Mouse (Mus musculus) kidney, adult 2 months (tissue): Measurements from ENCODE around the gene Armc5. TPM values are rescaled to one million over a fixed set of nuclear protein-coding genes. Genes with fewer than 3 reads are reported as not detected.
A peak's percentile ranks its signal among the peaks of the same experiment; 100 is the strongest.

Source experiments
- DNase-seq: peaks from one replicate; pipeline ENCODE4 v3.0.0; 2021
- H3K27ac ChIP-seq: fragments of 200-500 bp; 2 replicates; pipeline ENCODE4 v1.5.1; 2012; ENCODE audit warnings: low read depth, low read length, control low read depth, inconsistent platforms; ENCODE audit not compliant: insufficient read depth
- H3K27me3 ChIP-seq: fragments of 200-500 bp; replicated peaks from 2 replicates; pipeline ENCODE4 v1.6.1; 2012; ENCODE audit warnings: mild to moderate bottlenecking, moderate library complexity, low read length, inconsistent platforms; ENCODE audit not compliant: control insufficient read depth, insufficient read depth
- H3K36me3 ChIP-seq: fragments of 200-500 bp; 2 replicates; pipeline ENCODE4 v1.6.1; 2012; ENCODE audit warnings: mild to moderate bottlenecking, moderate library complexity, low read length, inconsistent platforms; ENCODE audit not compliant: control insufficient read depth, insufficient read depth
- H3K4me1 ChIP-seq: fragments of 200-500 bp; 2 replicates; pipeline ENCODE4 v1.6.1; 2011; ENCODE audit warnings: low read length; ENCODE audit not compliant: control insufficient read depth, insufficient read depth
- H3K4me3 ChIP-seq: fragments of 200-500 bp; 2 replicates; pipeline ENCODE4 v1.5.1; 2011; ENCODE audit warnings: mild to moderate bottlenecking, low read depth, low read length, control low read depth; ENCODE audit not compliant: insufficient read depth
- CTCF ChIP-seq: fragments of 200-500 bp; conservative IDR thresholded peaks from 2 replicates; pipeline ENCODE4 v1.5.1; 2011; ENCODE audit warnings: low read depth, mild to moderate bottlenecking, control low read depth, low read length, moderate library complexity, mixed read lengths; ENCODE audit not compliant: insufficient read depth, insufficient read length
- POLR2A ChIP-seq: fragments of 200-500 bp; IDR thresholded peaks from one replicate; pipeline ENCODE4 v1.6.1; 2011; ENCODE audit warnings: low read depth, low read length, control low read depth
- WGBS: fragments of 180-500 bp; shearing (Covaris S2); methylation state at CpG from one replicate; pipeline ENCODE4 v1.1.7; 2018; 5-methylcytosine and 5-hydroxymethylcytosine counted together
- polyA plus RNA-seq: library from polyadenylated mRNA; depleted of rRNA; stranded (reverse); fragments of >200 nt; gene quantifications from 2 replicates; pipeline ENCODE4 v1.2.3, GENCODE M21; 2012; rRNA removed

Armc5 gene
- polyA plus RNA-seq, result 27.9 and 35.1 TPM in 2 replicates

DNA sequence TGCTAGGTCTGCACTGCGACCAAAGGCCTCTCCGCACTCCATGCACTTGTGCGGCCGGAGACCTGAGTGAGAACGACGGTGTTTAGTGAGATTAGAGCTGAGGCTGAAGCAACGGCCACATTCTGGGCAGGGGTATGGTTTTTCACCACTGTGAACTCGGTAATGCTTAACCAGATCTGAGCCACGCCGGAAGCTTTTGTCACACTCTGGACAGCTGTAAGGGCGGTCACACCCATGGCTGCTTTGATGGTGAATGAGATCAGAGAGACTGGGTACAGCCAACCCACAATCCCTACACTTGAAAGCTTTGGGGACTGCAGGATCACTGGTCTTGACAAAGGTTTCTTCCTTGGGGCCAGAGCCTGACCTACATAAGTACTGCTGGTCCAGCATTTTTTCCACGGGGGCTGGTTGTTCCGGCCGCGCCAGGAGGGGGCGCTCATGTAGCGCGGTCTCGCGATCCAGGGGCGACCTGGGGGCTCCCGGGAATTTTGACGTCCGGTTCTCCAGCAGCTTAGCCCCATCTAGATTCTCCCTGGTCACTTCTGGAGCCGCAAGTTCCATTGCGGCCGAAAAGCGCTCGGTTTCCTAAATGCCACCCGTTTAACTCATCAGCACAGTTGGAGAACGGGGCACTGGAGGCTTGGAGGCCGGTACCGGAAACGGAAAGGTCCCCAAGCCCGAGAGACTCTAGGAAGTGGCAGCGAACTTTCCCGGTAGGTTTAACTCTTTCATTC is at the start of gene Armc5:
Gene Armc5 (plus strand): TSS at position 487 of the 737 bp plus-strand sequence.
- Histone ChIP-seq H3K27me3 (no peaks in the 10 kb centered on the region), H3K4me3 (peak within 1 kb of the TSS; percentile 86), H3K36me3 (no peaks in the 10 kb centered on the region), H3K27ac (peak within 1 kb of the TSS; percentile 98), H3K4me1 (peaks cover 12% of the 10 kb centered on the region; the same call in 1 of the 2 replicates)
- WGBS, result 15% methylated on average over 37 of the region's 37 CpGs
- TF ChIP-seq POLR2A (no peak), CTCF (peak; percentile 60)
- DNase-seq, result peak; percentile 91

DNA sequence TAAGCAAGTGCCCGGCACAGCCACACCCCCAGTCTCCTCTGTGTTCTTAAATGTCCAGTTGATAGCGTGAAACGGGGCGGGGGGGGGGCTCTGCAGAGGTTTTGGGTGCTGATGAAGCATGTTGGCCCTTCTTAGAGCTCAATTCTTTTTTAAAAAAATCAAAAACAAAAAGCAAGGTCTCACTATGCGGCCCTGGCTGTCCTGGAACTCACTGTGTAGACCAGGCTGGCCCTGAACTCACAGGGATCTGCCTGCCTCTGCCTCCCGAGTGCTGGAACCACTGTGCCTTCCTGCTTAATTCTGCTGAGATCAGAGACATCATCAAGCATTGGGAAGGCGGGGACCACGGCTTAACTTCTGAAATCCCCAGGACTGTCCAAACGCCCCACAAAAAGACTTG is 35.5 kb upstream of the Armc5 start:
- H3K27ac ChIP-seq, result no peak overlapping the region
- no peak overlapping the region for H3K4me3 ChIP-seq
- DNase-seq, result no peak
- WGBS, result 89% methylated on average over 9 of the region's 9 CpGs
- no peaks in the 10 kb centered on the region; the same call in 1 of the 2 replicates for H3K27me3 ChIP-seq
- no peaks in the 10 kb centered on the region for H3K36me3 ChIP-seq
- TF ChIP-seq POLR2A (no peak), CTCF (no peak)
- no peaks in the 10 kb centered on the region for H3K4me1 ChIP-seq

DNA sequence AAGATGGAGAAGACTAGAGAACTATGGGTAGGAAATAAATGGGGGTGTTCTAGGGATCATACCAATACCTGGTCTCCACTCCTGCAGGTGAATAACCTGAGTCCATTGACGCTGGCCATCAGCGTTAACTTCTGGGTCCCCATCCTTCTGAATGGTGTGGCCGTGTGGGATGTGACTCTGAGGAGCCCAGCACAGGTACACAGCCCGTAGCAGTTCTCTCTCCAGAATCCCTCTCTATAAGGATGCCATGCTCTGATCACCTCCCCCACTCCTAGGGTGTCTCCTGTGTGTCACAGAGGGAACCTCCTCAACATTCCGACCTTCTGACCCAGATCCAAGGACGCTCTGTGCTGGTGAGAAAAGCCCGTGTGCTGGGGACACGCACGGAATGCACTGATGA is 34.1 kb upstream of the Armc5 start:
- Histone ChIP-seq H3K4me3 (no peak overlapping the region), H3K4me1 (no peaks in the 10 kb centered on the region), H3K27me3 (no peaks in the 10 kb centered on the region; the same call in 1 of the 2 replicates), H3K36me3 (no peaks in the 10 kb centered on the region), H3K27ac (no peak overlapping the region)
- 69% methylated on average over 9 of the region's 9 CpGs for WGBS
- no peak for TF ChIP-seq CTCF
- no peak for TF ChIP-seq POLR2A
- no peak for DNase-seq

DNA sequence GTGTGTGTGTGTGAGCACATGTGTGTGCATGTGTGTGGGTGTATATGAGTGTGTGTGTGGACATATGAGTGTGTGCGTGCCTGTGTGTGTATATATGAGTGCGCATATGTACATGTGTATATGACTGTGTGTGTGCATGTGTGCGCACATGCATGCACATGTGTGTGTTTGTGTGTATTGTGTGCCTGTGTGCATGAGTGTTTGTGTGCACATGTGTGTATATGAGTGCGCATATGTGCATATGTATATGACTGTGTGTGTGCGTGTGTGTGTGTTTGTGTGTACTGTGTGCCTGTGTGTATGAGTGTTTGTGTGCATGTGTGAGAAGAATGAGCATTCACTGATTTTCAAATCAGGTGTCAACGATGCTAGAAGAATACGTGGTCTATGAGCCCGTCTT is 33.0 kb upstream of the Armc5 start:
- Histone ChIP-seq H3K36me3 (no peaks in the 10 kb centered on the region), H3K27ac (no peak overlapping the region), H3K4me3 (no peak overlapping the region), H3K4me1 (no peaks in the 10 kb centered on the region), H3K27me3 (no peaks in the 10 kb centered on the region; the same call in 1 of the 2 replicates)
- TF ChIP-seq CTCF, result no peak
- 90% methylated on average over 8 of the region's 8 CpGs for WGBS
- DNase-seq, result no peak

DNA sequence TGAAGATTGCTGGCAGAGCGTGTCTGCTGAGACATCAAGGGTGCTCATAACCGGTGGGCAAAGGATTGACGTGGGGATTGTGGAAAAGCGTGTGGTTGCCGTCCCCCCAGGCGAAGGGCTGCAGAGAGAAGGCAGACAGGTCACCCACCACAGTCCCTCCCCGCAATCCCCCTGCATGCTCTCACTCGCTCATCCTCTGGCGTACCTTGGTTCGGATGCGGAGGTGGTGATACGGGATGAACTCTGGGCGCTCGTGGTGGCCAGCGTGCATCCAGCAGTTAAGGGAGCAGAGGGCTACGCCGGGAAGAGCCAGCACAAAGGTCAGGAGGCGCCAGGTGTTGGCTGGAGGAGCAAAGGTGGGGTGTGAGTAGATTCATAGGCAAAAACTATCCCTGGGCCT is 31.4 kb upstream of the Armc5 start:
- Histone ChIP-seq H3K4me3 (no peak overlapping the region), H3K4me1 (no peaks in the 10 kb centered on the region; the same call in 1 of the 2 replicates), H3K27me3 (no peaks in the 10 kb centered on the region; the same call in 1 of the 2 replicates), H3K36me3 (no peaks in the 10 kb centered on the region), H3K27ac (no peak overlapping the region)
- DNase-seq, result no peak
- 78% methylated on average over 18 of the region's 18 CpGs for WGBS
- TF ChIP-seq CTCF (no peak), POLR2A (no peak)

DNA sequence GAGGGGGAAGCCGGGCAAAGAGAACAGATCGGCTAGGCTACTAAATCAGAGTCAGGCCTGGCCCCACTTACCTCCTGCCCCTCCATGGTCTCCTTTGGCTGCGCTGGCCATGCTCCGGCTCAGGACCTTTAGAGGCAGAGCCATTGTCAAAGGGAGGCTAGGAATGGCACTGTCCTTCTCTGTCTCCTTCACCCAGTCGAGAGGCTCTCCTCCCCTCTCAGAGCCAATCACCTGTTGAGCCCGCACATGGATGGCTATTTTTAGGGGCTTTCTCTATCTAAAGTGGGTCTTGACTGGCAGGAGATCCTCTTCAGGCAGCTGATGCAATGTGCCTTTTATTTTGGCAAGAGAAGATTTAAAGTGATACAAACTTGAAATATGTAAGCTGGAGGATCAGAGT is 31.0 kb upstream of the Armc5 start, which contains the start of gene Cox6a2:
Gene Cox6a2 (minus strand): TSS at position 236 of the 400 bp plus-strand sequence.
- no peak for TF ChIP-seq CTCF
- no peak for TF ChIP-seq POLR2A
- no peak for DNase-seq

DNA sequence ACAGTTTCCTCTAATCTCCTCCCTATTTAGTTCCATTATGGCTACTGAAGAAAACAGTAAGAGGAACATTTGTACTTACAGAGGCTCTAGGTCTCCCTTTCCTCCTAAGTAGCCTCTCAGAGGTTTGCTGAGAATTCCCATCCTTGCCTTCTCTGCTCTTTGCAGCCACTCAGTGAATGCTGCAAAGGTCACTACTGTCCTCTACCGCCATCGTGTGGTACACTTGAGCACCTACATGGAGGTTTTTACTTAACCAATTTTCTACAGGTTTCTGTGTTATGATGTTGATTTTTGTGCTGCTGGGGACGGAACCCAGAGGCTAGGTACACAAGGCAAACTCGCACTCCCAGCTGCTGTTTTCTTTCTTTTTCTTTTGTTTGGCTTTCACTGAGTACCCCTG is 29.0 kb upstream of the Armc5 start:
- no peaks in the 10 kb centered on the region for H3K36me3 ChIP-seq
- no peak overlapping the region for H3K4me3 ChIP-seq
- no peaks in the 10 kb centered on the region; the same call in 1 of the 2 replicates for H3K27me3 ChIP-seq
- WGBS, result 5% methylated on average over 4 of the region's 4 CpGs
- H3K27ac ChIP-seq, result no peak overlapping the region
- TF ChIP-seq CTCF (peak; percentile 86), POLR2A (no peak)
- peak; percentile 63 for DNase-seq
- H3K4me1 ChIP-seq, result no peaks in the 10 kb centered on the region; the same call in 1 of the 2 replicates

More for the DNA sequence above, 31.0 kb upstream of the Armc5 start, which contains the start of gene Cox6a2:
- H3K27me3 ChIP-seq, result no peaks in the 10 kb centered on the region; the same call in 1 of the 2 replicates
- H3K27ac ChIP-seq, result no peak within 1 kb of the TSS
- 80% methylated on average over 6 of the region's 6 CpGs for WGBS
- no peaks in the 10 kb centered on the region; the same call in 1 of the 2 replicates for H3K4me1 ChIP-seq
- no peaks in the 10 kb centered on the region for H3K36me3 ChIP-seq
- no peak within 1 kb of the TSS for H3K4me3 ChIP-seq
